Mouse (Mus musculus): ENCODE data around the gene Naa10. TPM values are rescaled to one million over a fixed set of nuclear protein-coding genes. Genes with fewer than 3 reads are reported as not detected.
A peak's percentile ranks its signal among the peaks of the same experiment; 100 is the strongest.

Gene Naa10
- polyA plus RNA-seq, 1 experiment, result 42.6 TPM

DNA sequence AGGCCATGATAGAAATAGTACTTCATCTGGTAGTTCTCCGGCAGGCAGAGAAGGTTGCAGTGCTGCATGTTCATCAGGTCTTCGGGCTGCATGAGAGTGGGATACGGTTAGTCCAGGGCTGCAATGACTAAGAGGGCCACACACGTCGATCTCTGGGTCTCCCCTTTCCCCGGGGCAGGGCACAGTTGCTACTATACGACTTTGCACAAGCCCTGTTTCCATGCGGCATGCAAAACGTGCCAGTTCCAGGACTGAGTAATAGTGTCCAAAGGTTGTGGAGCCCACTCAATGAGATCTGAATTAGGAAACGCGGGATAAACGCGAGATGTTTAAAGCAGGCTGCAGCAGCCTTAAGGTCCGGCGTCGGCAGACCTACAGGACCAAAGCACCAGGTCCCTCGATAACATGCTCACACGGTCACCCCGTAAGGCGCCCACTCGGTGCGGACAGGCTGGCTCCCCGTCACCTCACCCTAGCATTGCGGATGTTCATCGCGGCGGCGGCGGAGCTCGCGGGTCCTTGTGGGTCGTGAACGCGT lies 390 bp downstream of the Naa10 start:
- H3K4me1 ChIP-seq (ENCODE audit: control insufficient read depth, insufficient read depth, low read length), result 0 out of 2 replicates have a peak, but pooled peaks cover 2% of the 10 kb centered on the region
- WGBS, result 29% methylated on average over 34 of the region's 34 CpGs
- H3K4me3 ChIP-seq (replicated peaks; ENCODE audit: extremely low read depth, low read depth, low read length), result peak overlapping the region; percentile 71
- no peak for DNase-seq
- TF ChIP-seq POLR2A (IDR thresholded peaks at IDR 0.05; ENCODE audit: borderline replicate concordance, extremely low read depth, low read depth, low read length), result no peak
- TF ChIP-seq CTCF (IDR thresholded peaks at IDR 0.05; ENCODE audit: insufficient read depth, low read length), result no peak

DNA sequence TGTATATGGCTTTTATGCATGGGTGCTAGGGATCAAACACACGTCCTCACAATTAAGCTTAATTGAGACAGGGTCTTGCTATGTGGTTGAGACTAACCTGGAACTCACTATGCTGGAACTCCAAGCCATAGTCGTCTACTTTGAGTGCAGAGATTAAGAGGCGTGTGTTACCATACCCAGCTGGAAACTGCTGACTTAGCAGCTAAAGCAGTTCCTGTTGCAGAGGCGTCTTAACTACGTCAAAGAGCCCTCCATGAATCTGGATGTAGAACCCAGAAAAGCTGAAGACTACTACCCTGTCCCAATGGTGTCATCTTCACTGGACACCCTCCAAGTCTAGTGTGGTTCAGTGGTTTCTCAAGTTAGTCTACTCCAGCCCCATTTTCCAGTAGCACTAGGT lies 3.1 kb downstream of the Naa10 start:
- 0 out of 2 replicates have a peak, but pooled peaks cover 2% of the 10 kb centered on the region for H3K4me1 ChIP-seq (ENCODE audit: control insufficient read depth, insufficient read depth, low read length)
- WGBS, result 85% methylated on average over 5 of the region's 5 CpGs
- DNase-seq, result no peak
- TF ChIP-seq POLR2A (IDR thresholded peaks at IDR 0.05; ENCODE audit: borderline replicate concordance, extremely low read depth, low read depth, low read length), result no peak
- TF ChIP-seq CTCF (IDR thresholded peaks at IDR 0.05; ENCODE audit: insufficient read depth, low read length), result no peak
- H3K4me3 ChIP-seq (replicated peaks; ENCODE audit: extremely low read depth, low read depth, low read length), result no peak overlapping the region

DNA sequence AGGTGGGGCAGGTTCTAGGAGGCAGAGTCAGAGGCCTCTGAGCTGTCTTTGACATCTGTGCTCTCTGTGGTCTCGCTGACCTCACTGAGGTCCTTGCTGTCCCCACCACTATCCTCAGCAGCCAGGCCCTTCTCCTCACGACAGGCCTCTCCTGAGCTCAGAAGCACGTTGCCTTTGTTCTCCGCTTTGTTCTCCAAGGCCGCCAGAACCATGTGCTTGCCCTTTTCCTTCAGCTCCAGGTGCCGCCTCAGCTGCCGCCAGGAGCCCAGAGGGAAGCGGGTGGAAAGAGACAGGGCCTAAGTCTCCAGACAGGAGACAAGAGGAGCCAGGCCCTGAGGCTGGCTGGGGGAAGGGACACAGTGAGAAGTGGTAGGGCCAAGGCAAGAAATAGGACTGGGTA lies 4.8 kb downstream of the Naa10 start:
- no peak for TF ChIP-seq POLR2A (IDR thresholded peaks at IDR 0.05; ENCODE audit: borderline replicate concordance, extremely low read depth, low read depth, low read length)
- no peak for TF ChIP-seq CTCF (IDR thresholded peaks at IDR 0.05; ENCODE audit: insufficient read depth, low read length)
- Histone ChIP-seq H3K4me3 (replicated peaks; ENCODE audit: extremely low read depth, low read depth, low read length) (no peak overlapping the region), H3K4me1 (ENCODE audit: control insufficient read depth, insufficient read depth, low read length) (0 out of 2 replicates have a peak, but pooled peaks cover 2% of the 10 kb centered on the region)
- DNase-seq, result no peak
- WGBS, result 83% methylated on average over 8 of the region's 8 CpGs

DNA sequence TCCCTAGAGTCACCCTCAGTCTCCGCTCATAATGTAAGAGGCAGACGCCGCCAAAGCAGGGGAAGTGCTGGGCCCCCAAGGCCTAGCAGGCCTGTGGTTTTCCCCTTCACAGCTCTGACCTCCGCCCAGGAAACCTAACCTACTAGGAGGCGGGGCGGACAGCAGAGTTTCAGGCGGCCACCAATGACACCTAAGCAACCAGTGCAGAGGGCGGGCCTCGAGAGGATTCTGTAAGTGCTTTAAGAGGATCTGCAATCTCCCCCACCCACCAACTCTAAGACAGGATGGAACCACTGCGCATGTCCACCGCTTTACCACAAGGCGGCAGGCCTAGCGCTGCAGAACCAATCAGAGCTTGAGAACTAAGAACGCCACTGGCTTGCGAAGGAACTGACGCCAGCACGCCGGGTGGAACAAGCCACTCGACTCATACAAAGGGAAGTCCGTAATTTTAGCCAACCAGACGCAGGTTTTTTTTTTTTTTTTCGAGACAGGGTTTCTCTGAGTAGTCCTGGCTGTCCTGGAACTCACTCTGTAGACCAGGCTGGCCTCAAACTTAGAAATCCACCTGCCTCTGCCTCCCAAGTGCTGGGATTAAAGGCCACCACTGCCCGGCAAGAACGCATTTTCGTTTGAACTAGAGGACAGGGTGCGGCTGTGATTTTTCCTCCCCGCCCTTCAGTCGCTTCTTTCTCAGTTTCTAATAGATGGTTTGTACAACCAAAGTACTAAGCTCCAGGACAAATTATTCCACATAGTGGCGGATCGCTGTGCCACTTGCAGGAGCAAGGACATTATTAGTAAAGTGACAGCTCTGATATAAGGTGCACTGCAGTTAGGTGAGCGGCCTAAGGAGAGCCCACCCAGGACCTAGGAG lies 6.7 kb downstream of the Naa10 start:
- H3K4me1 ChIP-seq (ENCODE audit: control insufficient read depth, insufficient read depth, low read length), result no peaks in the 10 kb centered on the region
- H3K4me3 ChIP-seq (replicated peaks; ENCODE audit: extremely low read depth, low read depth, low read length), result peak overlapping the region; percentile 61
- TF ChIP-seq POLR2A (IDR thresholded peaks at IDR 0.05; ENCODE audit: borderline replicate concordance, extremely low read depth, low read depth, low read length), result peak; percentile 65; the same call in 1 of the 2 replicates
- 0 out of 2 replicates have a peak, but pooled peaks have one; percentile 15 for TF ChIP-seq CTCF (IDR thresholded peaks at IDR 0.05; ENCODE audit: insufficient read depth, low read length)
- 27% methylated on average over 31 of the region's 31 CpGs for WGBS
- DNase-seq, result peak; percentile 78

DNA sequence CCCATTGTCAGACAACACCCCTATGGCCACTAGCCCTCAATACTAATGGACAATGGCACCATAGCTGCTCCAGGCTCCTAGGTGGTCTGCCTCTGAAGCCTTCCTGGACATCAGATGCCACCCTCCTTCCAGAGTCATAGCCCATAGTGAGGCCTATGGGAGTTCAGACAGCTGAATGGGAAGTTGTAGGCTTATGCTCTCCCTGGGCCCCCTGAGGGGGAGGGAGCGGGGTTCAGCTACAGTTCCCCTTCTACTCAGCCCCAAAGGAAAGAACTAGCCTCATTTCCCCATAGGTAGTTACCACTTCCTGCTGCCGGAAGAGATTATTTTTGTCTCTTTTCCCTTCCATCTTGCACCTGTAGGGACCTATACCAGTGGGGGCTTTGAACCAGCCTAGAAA lies 10.2 kb downstream of the Naa10 start:
- H3K4me3 ChIP-seq (replicated peaks; ENCODE audit: extremely low read depth, low read depth, low read length), result no peak overlapping the region
- TF ChIP-seq CTCF (IDR thresholded peaks at IDR 0.05; ENCODE audit: insufficient read depth, low read length), result no peak
- TF ChIP-seq POLR2A (IDR thresholded peaks at IDR 0.05; ENCODE audit: borderline replicate concordance, extremely low read depth, low read depth, low read length), result no peak
- no peaks in the 10 kb centered on the region for H3K4me1 ChIP-seq (ENCODE audit: control insufficient read depth, insufficient read depth, low read length)
- DNase-seq, result no peak
- WGBS, result 66% methylated on average over 2 of the region's 2 CpGs

DNA sequence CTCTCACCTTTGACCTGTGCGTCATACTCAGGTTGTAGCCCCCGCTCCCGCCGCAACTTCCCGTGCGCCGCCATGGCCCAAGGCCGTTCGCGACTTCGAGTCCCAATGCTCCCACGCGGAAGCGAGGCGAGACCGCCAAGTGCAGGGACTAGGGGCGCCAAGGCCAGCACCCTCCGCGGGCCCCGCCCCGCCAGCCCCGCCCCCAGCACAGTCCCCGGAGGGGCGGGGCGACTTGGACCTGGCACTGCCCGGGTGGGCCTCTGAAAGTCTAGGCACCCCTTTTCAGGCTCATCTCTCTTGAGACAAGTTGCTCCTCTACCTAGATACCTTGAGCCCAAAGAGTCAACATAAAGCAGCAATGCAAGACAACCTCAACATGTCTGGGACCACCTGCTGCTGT lies 10.6 kb downstream of the Naa10 start:
- Histone ChIP-seq H3K4me3 (replicated peaks; ENCODE audit: extremely low read depth, low read depth, low read length) (peak overlapping the region; percentile 39), H3K4me1 (ENCODE audit: control insufficient read depth, insufficient read depth, low read length) (no peaks in the 10 kb centered on the region)
- no peak for DNase-seq
- 27% methylated on average over 25 of the region's 26 CpGs for WGBS
- TF ChIP-seq POLR2A (IDR thresholded peaks at IDR 0.05; ENCODE audit: borderline replicate concordance, extremely low read depth, low read depth, low read length), result no peak
- no peak for TF ChIP-seq CTCF (IDR thresholded peaks at IDR 0.05; ENCODE audit: insufficient read depth, low read length)

DNA sequence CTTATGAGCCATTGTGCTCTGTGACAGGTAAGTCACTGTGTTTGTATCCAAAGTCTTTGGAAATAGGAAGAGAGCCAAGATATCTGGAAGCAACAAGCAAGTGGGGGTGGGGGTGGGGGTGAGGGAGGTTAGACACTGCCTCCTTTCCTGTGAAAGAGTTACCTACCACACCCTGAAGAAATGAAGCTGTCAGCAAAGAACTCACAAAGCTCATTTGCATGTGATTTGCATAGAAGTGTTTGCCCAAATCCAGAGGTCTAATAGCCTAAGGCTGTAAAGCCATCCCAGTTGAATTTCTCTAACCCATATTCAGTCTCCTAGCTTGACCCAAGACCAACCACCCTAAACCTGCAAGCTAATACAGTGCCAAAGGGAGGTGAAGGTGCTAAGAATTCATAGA lies 11.3 kb downstream of the Naa10 start:
- Histone ChIP-seq H3K4me1 (ENCODE audit: control insufficient read depth, insufficient read depth, low read length) (no peaks in the 10 kb centered on the region), H3K4me3 (replicated peaks; ENCODE audit: extremely low read depth, low read depth, low read length) (no peak overlapping the region)
- DNase-seq, result no peak
- no peak for TF ChIP-seq POLR2A (IDR thresholded peaks at IDR 0.05; ENCODE audit: borderline replicate concordance, extremely low read depth, low read depth, low read length)
- TF ChIP-seq CTCF (IDR thresholded peaks at IDR 0.05; ENCODE audit: insufficient read depth, low read length), result no peak

DNA sequence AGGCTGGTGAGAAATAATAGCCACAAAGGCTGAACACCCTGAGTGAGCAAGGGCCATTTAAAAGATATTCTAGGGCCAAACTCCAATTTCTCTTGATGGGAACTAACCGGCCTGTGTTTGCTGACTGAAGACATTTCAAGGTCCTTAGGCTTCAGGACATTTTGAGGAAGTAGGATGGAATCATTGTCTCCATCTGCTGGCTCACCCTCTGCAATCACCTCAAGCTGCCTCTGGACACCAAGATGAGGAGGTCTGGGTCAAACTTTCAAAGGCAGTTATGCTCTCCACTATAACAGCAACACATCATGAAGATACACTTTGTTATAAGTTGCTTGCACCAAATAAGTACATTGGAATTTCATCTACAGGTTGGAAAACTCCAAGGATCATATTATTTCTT lies 11.7 kb downstream of the Naa10 start:
- Histone ChIP-seq H3K4me3 (replicated peaks; ENCODE audit: extremely low read depth, low read depth, low read length) (no peak overlapping the region), H3K4me1 (ENCODE audit: control insufficient read depth, insufficient read depth, low read length) (no peaks in the 10 kb centered on the region)
- TF ChIP-seq POLR2A (IDR thresholded peaks at IDR 0.05; ENCODE audit: borderline replicate concordance, extremely low read depth, low read depth, low read length) (no peak), CTCF (IDR thresholded peaks at IDR 0.05; ENCODE audit: insufficient read depth, low read length) (no peak)
- DNase-seq, result no peak
- 72% methylated on average over 1 of the region's 1 CpGs for WGBS

DNA sequence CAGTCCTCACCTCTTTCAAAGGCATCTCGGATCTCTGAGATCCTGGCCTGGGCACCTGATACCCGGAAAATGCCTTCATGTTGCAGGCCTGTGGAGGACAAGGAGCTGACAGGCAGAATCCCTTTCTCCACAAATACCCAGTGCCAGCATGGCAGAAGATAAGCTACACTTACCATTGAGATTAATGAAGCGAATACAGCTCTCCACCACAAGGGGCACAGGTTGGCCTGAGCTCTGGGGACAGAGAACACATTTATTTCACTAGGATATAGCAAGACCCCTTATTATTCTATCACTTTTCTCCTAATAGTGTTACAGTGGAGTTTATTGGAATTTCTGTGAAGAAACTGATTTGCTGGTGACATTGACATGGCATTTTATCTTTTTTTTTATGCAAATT lies 23.8 kb downstream of the Naa10 start:
- DNase-seq, result no peak
- TF ChIP-seq CTCF (IDR thresholded peaks at IDR 0.05; ENCODE audit: insufficient read depth, low read length) (0 out of 2 replicates have a peak, but pooled peaks have one; percentile 23), POLR2A (IDR thresholded peaks at IDR 0.05; ENCODE audit: borderline replicate concordance, extremely low read depth, low read depth, low read length) (no peak)
- no peak overlapping the region for H3K4me3 ChIP-seq (replicated peaks; ENCODE audit: extremely low read depth, low read depth, low read length)
- H3K4me1 ChIP-seq (ENCODE audit: control insufficient read depth, insufficient read depth, low read length), result no peaks in the 10 kb centered on the region
- 63% methylated on average over 3 of the region's 3 CpGs for WGBS

DNA sequence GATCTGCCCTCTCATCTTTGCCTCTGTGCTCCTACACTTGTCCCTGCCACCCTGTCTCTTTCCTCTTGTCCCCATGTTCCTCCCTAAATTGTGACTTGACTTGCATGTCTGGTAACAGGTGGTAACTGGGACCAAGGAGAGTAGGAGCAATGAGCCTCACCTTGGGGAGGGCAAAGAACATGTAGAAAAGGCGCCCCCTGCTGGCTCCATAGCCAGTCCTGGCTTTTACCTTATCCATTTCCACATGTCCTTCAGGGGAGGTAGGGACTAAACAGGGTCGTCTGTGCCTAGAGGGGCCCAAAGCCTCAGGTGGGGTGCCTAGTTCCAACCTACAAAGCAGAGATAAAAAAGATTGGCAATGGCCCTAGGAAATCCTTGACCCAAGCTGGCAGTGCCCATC lies 26.0 kb downstream of the Naa10 start, which contains the start of gene L1cam:
Gene L1cam, minus strand, starts transcription at position 387 of the 400 bp plus-strand sequence.
- TF ChIP-seq CTCF (IDR thresholded peaks at IDR 0.05; ENCODE audit: insufficient read depth, low read length) (peak; percentile 25; the same call in 1 of the 2 replicates), POLR2A (IDR thresholded peaks at IDR 0.05; ENCODE audit: borderline replicate concordance, extremely low read depth, low read depth, low read length) (no peak)
- peak; percentile 38 for DNase-seq
- no peaks in the 10 kb centered on the region for H3K4me1 ChIP-seq (ENCODE audit: control insufficient read depth, insufficient read depth, low read length)
- WGBS, result 27% methylated on average over 2 of the region's 2 CpGs
- H3K4me3 ChIP-seq (replicated peaks; ENCODE audit: extremely low read depth, low read depth, low read length), result no peak within 1 kb of the TSS

All from lung, adult 2 months (tissue).